Mouse (Mus musculus) left cerebral cortex, adult 18-20 months (tissue): ENCODE data around the gene Rftn2. TPM values are rescaled to one million over a fixed set of nuclear protein-coding genes. Genes with fewer than 3 reads are reported as not detected.

ENCODE experiments used
- DNase-seq, 2 experiments: peaks; one replicate each; pipeline ENCODE4 v3.0.0; 2021 to 2022; ENCODE audit warnings: low spot score in 2 of 2, mixed read lengths in 1 of 2
- total RNA-seq, 2 experiments: library from RNA; stranded (reverse); gene quantifications; 2 replicates each; pipeline ENCODE4 v1.2.3; 2021

Gene Rftn2
- total RNA-seq, 2 experiments from 2014 or later = 21.9 to 25.1 TPM

DNA sequence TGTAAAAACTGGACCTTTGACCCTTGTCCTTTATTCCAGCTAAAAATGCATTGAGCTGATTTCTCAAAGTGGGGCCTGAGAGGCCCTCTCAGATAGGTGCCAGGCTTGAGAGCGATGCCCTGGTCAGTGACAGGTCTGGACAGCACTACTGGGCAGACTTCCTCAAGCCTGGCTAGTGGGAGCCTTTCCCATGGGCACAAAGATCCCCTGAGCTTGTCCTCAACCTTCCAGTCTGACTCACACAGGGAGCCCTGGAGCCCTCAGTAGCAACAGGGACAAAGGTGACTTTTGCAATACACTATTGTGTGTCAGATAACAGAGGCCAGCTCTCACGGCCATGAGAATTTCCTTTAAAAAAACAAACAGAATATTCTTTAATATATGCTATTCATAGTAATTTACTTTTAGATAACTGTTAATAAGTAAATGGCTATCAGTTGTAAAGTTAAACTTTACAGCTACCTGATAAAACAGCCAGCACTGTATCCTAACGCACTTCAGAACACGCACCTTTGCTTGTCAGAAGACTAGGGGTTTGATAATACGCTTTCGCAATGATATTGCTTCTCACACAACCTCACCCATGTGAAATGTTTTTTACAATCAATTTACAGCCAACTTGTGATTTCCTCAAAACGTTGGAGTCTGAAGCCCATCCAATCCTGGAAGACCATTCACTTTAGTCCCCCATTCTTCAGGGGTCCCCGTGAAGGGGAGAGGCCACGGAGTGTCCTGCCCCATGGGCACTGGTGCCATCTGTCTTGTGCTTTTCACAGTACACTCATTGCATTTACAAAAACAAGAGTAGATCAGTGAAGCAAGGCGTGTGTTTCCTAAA lies 52.6 kb downstream of the Rftn2 start:
- DNase-seq = no peak

DNA sequence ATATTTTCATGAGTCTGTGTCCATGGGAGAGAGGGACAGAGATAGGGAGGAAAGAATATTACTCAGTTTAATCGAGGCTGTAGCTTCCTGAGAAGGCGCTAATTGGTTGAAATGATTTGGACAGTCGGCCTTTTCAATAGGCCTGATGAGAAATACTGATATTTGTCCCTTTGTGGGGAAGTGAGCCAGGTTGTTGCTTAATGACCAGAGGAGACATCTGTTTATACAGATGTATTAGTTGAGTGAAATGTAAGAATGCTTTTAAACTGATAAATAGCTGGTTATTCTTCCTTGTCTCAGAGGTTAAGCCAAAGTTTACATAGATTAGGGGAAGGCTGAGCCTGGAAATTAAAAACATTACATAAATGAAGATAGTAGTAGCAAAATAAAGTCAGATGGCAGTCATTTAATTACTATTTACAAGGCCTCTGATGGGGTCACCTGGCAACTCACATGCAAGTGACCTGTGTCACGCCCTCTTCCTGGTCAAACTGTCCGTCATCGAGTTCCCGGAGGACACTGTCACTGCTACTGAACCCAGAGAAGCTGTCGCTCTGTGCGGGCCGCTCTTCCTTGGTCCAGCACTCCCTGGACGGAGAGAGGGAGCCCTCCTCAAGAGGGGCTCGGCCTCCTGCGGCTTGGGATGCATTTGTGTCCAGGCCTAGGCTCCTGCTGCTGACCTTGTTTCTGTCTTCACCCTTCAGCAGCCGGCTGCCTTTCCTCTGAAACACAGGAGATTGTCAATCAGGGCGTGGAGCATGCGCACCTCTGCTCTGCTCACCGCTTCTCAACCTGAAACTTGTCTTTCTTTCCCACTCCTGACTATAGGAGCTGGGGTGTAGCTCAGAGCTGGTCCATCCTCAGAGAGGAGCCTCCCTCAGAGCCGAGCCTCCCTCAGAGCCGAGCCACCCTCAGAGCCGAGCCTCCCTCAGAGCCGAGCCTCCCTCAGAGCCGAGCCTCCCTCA lies 54.9 kb downstream of the Rftn2 start:
- DNase-seq = no peak

DNA sequence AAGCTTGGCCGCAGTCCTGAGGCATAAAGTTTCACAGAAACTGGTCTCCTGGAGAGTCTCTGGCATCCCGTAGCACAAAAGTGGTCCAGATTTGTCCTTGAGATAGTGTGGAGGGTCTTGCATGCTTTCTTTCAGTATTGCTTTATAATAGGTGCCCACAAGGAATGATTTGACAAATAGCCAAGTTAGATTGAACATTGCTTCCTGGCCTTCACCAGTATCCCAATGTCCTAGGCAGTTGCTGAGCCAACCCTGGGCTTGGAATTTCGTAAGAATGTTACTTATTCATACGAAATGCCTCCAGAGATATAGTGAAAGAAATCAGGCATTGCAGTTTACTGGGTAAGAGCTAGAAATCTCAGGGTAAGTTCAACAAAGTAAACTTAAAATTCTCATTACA lies 58.0 kb downstream of the Rftn2 start:
- no peak for DNase-seq

- DNase-seq = no peak
These were observed 59.0 kb downstream of the Rftn2 start for GRCm38 (mm10) chr1:55167560-55167959.

- no peak for DNase-seq
These were observed 62.6 kb downstream of the Rftn2 start for GRCm38 (mm10) chr1:55164005-55164404.

- DNase-seq = no peak
These were observed 63.8 kb downstream of the Rftn2 start for GRCm38 (mm10) chr1:55162781-55163180.

DNA sequence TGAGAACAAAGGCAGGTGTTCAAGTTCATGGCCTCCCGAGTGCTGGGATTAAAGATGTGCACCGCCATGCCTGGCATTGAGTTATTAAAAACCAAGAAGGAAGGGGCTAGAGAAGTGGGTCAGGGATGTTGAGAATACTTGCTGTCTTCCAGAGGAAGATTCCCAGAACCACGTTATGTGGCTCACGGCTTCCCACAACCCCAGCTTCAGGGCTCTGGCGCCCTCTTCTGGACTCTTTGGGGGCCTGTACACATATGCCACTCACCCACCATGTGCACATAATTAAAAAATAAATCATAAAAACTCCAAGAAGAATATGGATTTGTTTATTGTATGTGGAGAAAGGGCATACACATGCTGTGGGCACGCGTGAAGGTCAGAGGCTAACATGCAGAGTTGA lies 64.7 kb downstream of the Rftn2 start:
- peak in 1 of 2 experiments; percentile 16 for DNase-seq

- DNase-seq = peak; percentile 68 to 74
These were observed 65.5 kb downstream of the Rftn2 start for GRCm38 (mm10) chr1:55160831-55161638.

- DNase-seq = no peak
These were observed 66.4 kb downstream of the Rftn2 start for GRCm38 (mm10) chr1:55160218-55160617.

DNA sequence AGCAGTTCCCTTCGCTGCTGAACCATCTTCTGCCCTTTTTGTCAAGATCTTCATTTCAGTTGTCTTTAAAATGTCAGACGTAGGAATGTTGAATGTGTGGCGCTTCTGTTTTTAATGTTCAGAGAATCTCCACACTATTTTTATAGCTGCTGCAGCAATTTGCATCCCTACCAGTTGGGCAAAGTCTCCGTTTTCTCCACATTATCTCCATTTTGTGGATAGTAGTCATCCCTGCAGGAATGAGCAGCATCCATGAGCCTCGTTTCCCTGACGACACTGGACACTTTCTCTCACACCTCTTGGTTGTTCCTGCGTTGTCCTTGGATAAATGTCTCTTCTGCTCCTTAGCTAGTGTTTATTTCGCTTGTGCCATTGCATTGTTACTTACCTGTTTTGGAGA lies 67.8 kb downstream of the Rftn2 start:
- DNase-seq = peak in 1 of 2 experiments; percentile 22

- DNase-seq = peak in 1 of 2 experiments; percentile 31
These were observed 68.4 kb downstream of the Rftn2 start for GRCm38 (mm10) chr1:55158211-55158610.

DNA sequence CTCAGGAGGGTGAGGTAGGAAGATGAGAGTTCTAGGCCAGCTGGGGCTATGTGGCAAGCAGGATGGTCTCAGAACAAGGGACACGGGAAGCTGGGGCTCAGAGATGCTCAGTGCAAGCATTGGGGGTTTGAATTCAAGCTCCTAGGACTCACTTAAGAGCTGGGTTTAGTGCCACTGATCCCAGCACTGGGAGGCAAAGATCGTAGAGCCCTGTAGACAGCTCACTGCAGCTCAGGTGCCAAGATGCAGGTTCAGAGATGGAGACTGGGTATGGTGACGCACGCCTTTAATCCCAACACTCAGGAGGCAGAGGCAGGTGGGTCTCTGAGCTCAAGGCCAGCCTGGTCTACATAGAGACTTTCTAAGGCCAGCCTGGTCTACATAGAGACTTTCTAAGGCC lies 69.3 kb downstream of the Rftn2 start:
- no peak for DNase-seq

GRCm38 (mm10) chr1:55145556-55145955 lies 81.0 kb downstream of the Rftn2 start:
- DNase-seq = no peak

DNA sequence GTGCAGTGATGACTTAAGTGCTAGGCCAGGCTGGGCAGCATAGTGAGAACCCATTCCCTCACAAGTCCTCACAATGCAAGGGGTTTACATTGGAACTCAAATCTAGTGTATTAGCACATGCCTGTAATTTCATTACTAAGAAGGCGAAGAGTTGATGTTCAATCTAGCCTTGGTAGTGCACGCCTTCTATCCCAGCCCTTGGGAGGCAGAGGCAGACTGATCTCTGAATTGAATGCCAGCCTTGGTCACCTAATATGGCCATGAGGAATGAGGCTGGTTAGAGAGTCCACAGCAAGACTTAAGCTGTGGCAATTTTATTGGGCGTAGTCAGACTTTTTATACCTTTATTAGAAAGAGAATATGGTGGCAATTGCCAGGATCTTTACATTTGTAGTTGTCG lies 82.2 kb downstream of the Rftn2 start:
- no peak for DNase-seq

DNA sequence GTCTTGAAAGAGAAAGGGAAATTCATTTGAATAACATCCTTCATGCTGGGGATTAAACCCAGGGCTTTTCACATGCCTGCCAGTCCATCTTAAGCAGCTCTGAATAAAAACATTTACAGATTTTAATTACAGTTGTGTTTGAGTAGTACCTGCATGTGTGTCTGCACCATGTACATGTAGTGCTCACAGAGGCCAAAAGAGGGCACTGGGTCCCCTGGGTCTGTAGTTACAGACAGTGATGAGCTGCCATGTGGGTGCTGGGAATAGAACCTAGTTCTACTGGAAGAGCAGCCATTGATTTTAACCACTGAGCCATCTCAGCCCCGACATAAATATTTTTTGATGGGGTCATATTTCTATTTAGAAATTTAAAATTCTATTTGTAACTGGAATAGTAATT lies 90.7 kb downstream of the Rftn2 start:
- DNase-seq = no peak

GRCm38 (mm10) chr1:55134301-55134700 lies 92.3 kb downstream of the Rftn2 start:
- DNase-seq = no peak

DNA sequence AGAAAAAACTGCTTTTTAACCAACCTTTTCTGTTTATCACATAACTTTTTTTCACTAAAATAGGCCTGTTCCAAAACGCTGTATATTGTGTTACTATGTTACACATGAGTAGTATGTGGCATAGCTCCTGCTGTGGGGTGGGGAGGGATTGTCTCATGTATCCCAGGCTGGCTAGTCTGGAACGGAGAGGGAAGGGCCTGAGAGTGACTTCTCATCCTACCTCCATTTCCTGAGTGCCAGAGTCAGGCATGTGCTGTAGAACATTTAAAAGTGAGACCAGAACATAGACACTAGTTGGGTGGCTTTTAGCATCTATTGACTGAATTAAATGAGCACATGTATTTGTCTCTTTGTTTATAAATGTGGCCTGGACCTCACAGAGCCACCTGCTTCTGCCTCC lies 93.4 kb downstream of the Rftn2 start:
- no peak for DNase-seq

GRCm38 (mm10) chr1:55132308-55132707 lies 94.3 kb downstream of the Rftn2 start:
- DNase-seq = no peak

GRCm38 (mm10) chr1:55131424-55132014 lies 95.1 kb downstream of the Rftn2 start:
- peak in 1 of 2 experiments; percentile 25 for DNase-seq

- peak; percentile 94 to 96 for DNase-seq
These were observed 95.6 kb downstream of the Rftn2 start, which contains the start of gene Mob4 for GRCm38 (mm10) chr1:55130943-55131401. Mob4 (plus strand) TSS chr1:55131231.
